Mouse (Mus musculus) frontal cortex, postnatal 36 days (tissue): Measurements from ENCODE around the gene Bcar1.

Experiments
- DNase-seq, 2 experiments: peaks; one replicate each; pipeline ENCODE4 v3.0.0; 2022; ENCODE audit warnings: low spot score in 2 of 2

Gene Bcar1

GRCm38 (mm10) chr8:111716603-111717487 lies 26.8 kb downstream of the Bcar1 start:
- peak; percentile 73 to 78 for DNase-seq

GRCm38 (mm10) chr8:111715514-111715913 lies 28.1 kb downstream of the Bcar1 start:
- DNase-seq: no peak

GRCm38 (mm10) chr8:111714295-111714694 lies 29.3 kb downstream of the Bcar1 start:
- no peak for DNase-seq

GRCm38 (mm10) chr8:111713817-111714216 lies 29.8 kb downstream of the Bcar1 start:
- DNase-seq: no peak

GRCm38 (mm10) chr8:111713291-111713690 lies 30.3 kb downstream of the Bcar1 start:
- no peak for DNase-seq

GRCm38 (mm10) chr8:111712588-111712987 lies 31.0 kb downstream of the Bcar1 start:
- DNase-seq: peak; percentile 53 to 65

- peak in 1 of 2 experiments; percentile 56 for DNase-seq
Measured at GRCm38 (mm10) chr8:111712135-111712534, 31.5 kb downstream of the Bcar1 start.

- no peak for DNase-seq
Measured at GRCm38 (mm10) chr8:111710777-111711485, 32.7 kb downstream of the Bcar1 start.

GRCm38 (mm10) chr8:111709223-111709622 lies 34.4 kb downstream of the Bcar1 start:
- DNase-seq: no peak

GRCm38 (mm10) chr8:111708265-111708664 lies 35.3 kb downstream of the Bcar1 start:
- DNase-seq: no peak

GRCm38 (mm10) chr8:111705699-111706098 lies 37.9 kb downstream of the Bcar1 start:
- no peak for DNase-seq

- no peak for DNase-seq
Measured at GRCm38 (mm10) chr8:111705222-111705621, 38.4 kb downstream of the Bcar1 start.

GRCm38 (mm10) chr8:111704585-111704984 lies 39.0 kb downstream of the Bcar1 start:
- DNase-seq: no peak

GRCm38 (mm10) chr8:111701380-111701779 lies 42.2 kb downstream of the Bcar1 start:
- no peak for DNase-seq

- DNase-seq: no peak
Measured at GRCm38 (mm10) chr8:111700740-111701139, 42.9 kb downstream of the Bcar1 start.

GRCm38 (mm10) chr8:111700201-111700600 lies 43.4 kb downstream of the Bcar1 start:
- no peak for DNase-seq

- DNase-seq: no peak
Measured at GRCm38 (mm10) chr8:111699035-111699434, 44.6 kb downstream of the Bcar1 start.

- no peak for DNase-seq
Measured at GRCm38 (mm10) chr8:111697655-111698054, 46.0 kb downstream of the Bcar1 start.

GRCm38 (mm10) chr8:111695441-111695840 lies 48.2 kb downstream of the Bcar1 start:
- DNase-seq: no peak

GRCm38 (mm10) chr8:111693261-111693741 lies 50.3 kb downstream of the Bcar1 start:
- DNase-seq: no peak

GRCm38 (mm10) chr8:111690960-111691445 lies 52.6 kb downstream of the Bcar1 start, which contains the start of gene Ctrb1:
Gene Ctrb1 (minus strand): TSS chr8:111691010.
- DNase-seq: no peak

- no peak for DNase-seq
Measured at GRCm38 (mm10) chr8:111686881-111687280, 56.7 kb downstream of the Bcar1 start.
